Mouse (Mus musculus): ENCODE results near the gene Coa7.
A peak's percentile ranks its signal among the peaks of the same experiment; 100 is the strongest.

Coa7 gene

GRCm38 (mm10) chr4:108327730-108328484 is at the start of gene Coa7:
TSS of gene Coa7 (plus strand) at chr4:108328140.
- peak; percentile 94 to 96 for DNase-seq (ENCODE audit: low spot score in 2 of 2)

DNA sequence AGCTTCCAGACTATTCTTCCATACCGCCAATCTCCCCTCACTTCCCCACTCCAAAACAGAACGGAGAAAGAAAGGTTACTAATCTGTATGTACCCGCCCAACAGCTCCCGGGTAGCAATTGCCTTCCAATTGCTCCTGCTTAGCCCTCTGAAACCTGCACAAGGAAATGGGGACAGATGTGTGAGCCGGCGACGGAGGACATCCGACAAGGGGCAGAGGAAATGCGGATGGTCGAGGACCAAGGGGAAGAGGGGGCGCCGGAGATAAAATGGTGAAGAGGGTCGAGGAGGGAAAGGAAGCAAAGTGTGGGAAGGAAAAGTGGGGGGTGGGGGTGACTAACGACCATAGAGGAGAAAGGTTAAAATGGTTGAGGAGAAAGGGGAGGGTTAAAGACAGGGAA is 27.7 kb upstream of the Coa7 start:
- no peak for DNase-seq (ENCODE audit: low spot score in 2 of 2)

DNA sequence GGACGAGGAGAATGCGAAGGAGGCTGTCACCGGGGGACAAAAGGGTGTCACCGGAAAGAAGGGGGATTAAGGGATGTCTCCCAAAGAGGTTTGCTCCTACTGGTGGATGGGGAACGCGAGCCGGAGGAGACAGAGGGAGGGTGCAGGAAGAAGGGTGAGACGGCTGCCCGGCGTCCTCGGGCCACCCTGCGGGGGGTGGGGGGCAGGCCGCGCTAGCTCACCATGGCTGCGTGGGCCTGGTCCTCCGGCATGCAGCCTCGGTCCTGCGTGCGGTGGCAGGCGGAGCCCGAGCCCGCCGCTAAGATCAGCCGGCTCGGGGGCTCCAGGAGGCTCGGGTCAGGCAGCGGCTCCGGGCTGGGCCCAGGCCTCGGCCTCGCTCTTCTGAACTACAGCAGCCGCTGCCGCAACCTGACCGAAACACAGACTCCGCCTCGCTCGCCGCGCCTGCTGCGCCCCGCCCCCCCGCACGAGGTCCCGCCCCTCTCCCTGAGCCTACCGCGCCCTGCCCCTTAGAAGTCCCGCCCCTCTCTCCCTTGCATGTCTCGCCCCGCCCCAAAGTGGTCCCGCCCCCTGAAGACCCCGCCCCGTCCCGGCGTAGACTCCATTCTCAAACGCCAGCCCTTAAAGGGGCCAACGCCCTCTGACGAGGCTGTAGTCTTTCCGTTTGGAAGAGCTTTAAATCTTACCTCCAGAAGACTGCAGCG is 27.1 kb upstream of the Coa7 start, which contains the start of gene Zyg11b:
Zyg11b (minus strand) TSS at position 427 of the 704 bp plus-strand sequence.
- DNase-seq (ENCODE audit: low spot score in 2 of 2), result peak; percentile 65 to 72

GRCm38 (mm10) chr4:108302296-108302890 is 25.5 kb upstream of the Coa7 start:
- DNase-seq (ENCODE audit: low spot score in 2 of 2), result no peak

GRCm38 (mm10) chr4:108310706-108311105 is 17.2 kb upstream of the Coa7 start:
- DNase-seq (ENCODE audit: low spot score in 2 of 2), result no peak

DNA sequence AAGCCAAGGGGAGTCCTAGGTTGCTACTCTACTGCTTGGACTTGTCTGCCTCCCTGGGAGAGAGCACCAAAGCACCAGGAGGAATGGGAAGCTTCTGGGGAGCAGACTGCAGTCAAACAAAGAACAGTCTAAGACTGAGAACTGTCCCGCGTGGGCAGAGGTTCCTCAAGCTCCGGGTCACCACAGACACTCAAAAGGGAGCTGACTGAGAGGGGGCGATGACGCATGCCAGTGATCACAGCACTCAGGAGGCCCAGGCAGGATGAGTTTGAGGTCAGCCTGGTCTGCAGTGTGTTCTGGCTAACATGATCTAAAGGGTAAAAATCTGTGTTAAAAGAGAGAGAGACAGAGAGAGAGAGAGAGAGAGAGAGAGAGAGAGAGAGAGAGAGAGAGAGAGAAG is 13.9 kb upstream of the Coa7 start:
- DNase-seq (ENCODE audit: low spot score in 2 of 2), result no peak

DNA sequence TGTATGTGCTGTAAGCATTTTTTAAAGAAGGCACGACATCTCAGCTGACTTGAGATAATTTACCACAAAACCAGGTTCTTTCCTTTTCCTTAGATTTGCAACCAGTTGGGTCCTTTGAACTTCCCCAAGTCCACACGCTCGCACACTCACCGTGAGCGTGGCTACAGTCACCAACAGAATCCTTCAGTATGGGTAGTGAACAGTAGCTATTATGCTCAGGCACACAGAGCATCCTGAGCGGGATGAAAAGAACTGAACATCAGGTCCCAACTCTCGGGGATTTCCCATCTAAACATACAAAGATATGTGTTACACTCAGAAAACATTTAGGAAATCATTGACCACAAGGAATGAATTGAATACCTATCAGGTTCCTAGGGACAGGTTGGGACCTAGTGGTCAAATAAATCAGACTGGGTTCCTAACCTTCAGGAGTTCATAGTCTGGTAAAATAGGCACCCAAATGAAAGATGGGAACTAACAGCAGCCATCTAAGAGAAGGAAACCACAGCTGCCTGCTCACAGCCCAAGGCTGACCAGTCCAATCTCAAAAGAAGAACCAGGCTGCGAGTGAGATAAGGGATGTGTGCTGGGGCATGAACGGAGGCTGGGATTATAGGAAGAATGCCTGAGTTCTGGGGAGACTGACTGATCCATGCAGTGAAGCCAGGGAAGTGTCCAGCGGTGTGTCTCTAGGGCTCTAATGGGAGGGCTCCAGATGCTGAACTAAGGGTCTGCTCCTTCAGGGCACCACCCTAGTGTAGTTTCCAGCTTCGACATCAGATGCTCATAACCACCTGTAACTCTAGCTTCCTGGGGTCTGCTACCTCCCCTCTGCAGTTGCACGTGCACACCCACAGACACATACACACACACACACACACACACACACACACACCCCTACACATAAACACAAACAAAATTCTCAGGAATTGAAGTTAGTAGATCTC is 10.0 kb upstream of the Coa7 start:
- DNase-seq (ENCODE audit: low spot score in 2 of 2), result no peak

DNA sequence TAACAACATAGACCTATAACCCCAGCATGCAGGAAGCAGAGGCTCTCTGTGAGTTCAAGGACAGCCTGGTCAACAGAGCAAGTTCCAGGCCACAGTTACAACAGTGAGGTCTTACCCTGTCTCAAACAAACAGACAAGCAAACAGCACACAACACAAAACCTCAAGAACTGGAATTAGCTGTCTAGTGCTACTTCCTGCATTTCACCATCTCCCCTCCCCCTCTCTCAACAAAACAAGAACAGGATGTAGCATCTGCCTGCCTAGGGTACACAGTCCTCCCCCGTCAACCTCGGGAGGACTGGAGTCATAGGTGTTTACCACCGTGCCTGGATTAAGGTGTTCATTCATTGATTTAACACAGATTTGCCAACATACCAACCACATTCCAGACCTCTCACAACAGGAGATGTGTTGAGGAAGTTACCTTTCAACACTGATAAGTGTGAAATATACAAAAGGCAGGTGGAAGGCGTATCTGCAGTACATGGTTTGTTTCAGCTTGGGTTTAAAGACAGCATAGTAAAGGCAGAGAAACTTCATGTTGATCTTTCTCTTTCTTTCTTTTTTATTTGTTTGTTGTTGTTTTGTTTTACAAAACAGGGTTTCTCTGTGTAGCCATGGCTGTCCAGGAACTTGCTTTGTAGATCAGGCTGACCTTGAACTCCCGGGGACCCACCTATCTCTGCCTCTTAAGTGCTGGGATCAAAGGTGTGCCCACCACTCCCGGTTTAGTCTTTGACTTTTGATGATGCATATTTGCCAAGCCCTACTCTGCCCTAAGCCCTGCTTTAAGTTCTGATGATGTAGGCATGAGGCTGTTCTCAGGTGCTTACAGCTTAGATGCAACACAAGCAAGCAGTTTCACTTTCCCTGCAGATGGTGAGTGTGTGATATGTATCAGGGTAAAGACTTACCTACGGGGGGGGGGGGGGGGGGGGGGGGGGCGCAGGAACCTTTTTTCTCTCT is 9.0 kb upstream of the Coa7 start:
- no peak for DNase-seq (ENCODE audit: low spot score in 2 of 2)

DNA sequence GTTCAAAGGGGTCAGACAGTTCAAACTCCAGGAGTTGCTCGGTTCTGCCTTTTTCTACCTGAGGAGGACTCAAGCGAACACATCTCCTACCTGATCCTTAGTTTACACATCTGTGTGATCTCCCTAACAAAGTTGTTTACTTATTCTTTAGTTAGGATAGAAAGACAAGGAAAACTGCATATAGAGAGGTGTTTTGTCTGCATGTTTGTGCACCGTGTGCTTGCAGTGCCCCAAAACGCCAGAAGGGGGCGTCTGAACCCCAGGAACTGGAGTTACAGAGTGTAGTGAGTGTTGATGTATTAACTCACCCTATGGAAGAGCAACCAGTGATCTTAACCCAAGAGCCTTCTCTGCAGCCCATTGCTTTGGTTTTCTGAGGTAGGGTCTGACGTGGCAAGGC is 8.2 kb upstream of the Coa7 start:
- no peak for DNase-seq (ENCODE audit: low spot score in 2 of 2)

DNA sequence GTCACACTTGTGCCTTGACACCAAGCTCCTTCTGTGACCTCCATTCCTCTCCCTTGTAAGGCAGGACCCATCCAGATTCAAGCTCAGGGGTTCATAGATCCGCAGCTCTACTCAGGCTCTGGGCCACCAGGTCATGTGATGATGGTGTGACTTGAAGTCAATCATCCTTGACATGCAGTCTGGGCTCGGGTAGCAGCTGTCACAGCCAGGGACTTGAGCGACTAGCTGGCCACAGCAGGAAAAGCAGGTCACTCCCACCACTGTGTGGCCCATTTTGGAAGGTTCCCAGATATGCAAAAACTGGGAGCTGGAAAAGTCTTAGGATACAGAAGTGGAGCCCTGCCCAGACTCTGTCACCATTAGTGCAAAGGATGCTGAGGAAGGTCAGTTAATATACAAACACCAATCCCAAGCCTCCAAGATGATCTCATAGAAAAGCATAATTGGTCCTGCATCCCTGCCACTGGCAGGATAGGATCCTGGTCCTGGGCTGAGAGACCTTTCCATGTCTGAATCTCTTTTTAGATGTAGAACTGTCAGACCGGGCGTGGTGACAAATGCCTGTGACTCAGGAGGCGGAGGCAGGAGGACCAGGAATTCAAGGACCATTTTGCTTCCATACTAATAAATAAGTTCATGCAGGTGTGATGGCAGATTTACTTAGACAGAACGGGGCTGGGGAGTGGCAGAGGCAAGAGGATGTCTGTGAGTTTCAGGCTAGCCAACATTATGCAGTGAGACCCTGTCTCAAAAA is 7.1 kb upstream of the Coa7 start:
- no peak for DNase-seq (ENCODE audit: low spot score in 2 of 2)

GRCm38 (mm10) chr4:108323588-108323987 is 4.4 kb upstream of the Coa7 start:
- DNase-seq (ENCODE audit: low spot score in 2 of 2), result no peak

- DNase-seq (ENCODE audit: low spot score in 2 of 2), result peak in 1 of 2 experiments; percentile 14
Observed at GRCm38 (mm10) chr4:108327071-108327579, 815 bp upstream of the Coa7 start.

GRCm38 (mm10) chr4:108329840-108330239 is 1.9 kb downstream of the Coa7 start:
- no peak for DNase-seq (ENCODE audit: low spot score in 2 of 2)

- DNase-seq (ENCODE audit: low spot score in 2 of 2), result no peak
Observed at GRCm38 (mm10) chr4:108332041-108332440, 4.1 kb downstream of the Coa7 start.

- no peak for DNase-seq (ENCODE audit: low spot score in 2 of 2)
Observed at GRCm38 (mm10) chr4:108335413-108335812, 7.5 kb downstream of the Coa7 start.

- DNase-seq (ENCODE audit: low spot score in 2 of 2), result no peak
Observed at GRCm38 (mm10) chr4:108336765-108337164, 8.8 kb downstream of the Coa7 start.

- DNase-seq (ENCODE audit: low spot score in 2 of 2), result no peak
Observed at GRCm38 (mm10) chr4:108337817-108338216, 9.9 kb downstream of the Coa7 start.

- DNase-seq (ENCODE audit: low spot score in 2 of 2), result no peak
Observed at GRCm38 (mm10) chr4:108338321-108338733, 10.4 kb downstream of the Coa7 start.

DNA sequence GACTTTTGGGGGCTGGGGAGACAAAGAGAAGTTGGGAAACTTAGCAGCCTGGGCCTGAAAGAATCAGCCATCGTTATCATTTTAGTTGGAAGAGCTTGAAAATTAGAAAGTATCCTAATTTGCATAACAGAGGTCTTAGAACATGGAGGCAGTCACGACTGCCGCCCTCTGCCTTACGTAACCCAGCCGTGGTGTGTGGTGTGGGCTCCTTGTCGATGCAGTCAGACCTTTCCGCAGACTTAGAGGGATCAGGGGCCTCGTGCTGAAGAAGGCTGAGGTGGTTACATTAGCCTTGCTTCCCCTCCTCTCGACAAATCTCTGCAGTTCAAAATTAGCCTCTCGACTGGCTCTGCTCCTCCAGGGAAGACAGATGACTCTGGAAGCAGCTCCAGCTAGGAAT is 10.9 kb downstream of the Coa7 start:
- DNase-seq (ENCODE audit: low spot score in 2 of 2), result peak; percentile 34 to 49

Measured in frontal cortex, postnatal 14 days (tissue).